Mouse (Mus musculus): ENCODE measurements around the gene Rmnd1. TPM values are rescaled to one million over a fixed set of nuclear protein-coding genes. Genes with fewer than 3 reads are reported as not detected.

The Rmnd1 gene
- 46.0 and 46.3 TPM in 2 replicates for polyA plus RNA-seq (2014; fragmentation: Nextera tagmentation; extraction: Ambion mirVana)

DNA sequence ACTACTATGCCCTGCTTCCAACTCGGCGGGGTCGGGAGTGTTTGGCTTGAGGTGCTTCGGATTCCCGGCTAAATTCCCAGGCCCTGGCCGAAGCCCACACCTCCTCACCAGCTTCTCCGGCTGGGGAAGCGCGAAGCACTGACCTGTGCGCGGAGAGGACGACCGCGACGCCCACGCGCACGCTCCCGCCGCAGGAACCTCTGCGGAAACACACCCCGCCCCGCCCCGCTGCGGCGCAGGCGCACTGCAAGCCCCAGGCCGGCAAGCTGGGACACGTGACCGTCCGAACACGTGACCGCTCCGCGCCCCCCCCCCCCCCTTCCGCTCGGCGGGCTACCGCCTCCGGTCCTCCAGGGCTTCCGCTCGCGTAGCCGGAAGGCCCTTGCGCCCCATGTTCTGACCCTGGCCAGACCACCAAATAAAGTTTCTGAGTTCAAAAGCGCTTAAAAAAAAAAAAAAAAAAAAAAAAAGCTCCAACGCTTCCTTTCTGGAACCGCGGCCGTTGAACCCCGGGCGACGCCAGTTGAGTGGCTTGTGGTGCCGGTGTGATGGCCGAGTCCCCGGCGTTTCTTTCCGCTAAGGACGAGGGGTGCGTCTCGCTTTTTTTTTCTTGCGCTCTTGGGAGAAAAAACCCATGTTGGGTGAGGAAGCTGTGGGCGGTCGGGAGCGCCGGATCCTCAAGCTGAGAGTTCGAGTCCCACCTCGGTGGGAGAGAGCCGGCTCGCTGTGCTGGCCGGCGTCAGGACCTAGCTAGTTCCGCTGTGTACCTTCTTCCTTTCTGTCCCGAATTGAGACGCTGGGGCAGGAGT is at the start of gene Rmnd1, which contains the start of gene Armt1:
TSS of gene Rmnd1 (minus strand) at position 266 of the 809 bp plus-strand sequence.
TSS of gene Armt1 (plus strand) at position 345 of the 809 bp plus-strand sequence.
- Histone ChIP-seq H3K4me2 (peak within 1 kb of the TSS; percentile 71), H3K36me3 (ENCODE audit: insufficient read depth) (peaks cover 16% of the 10 kb centered on the region; the same call in 1 of the 2 replicates), H3K4me1 (ENCODE audit: insufficient read depth) (no peaks in the 10 kb centered on the region), H3K27ac (ENCODE audit: low read depth) (peak within 1 kb of the TSS; percentile 94), H3K27me3 (ENCODE audit: insufficient read depth, low read length) (no peaks in the 10 kb centered on the region), H3K4me3 (ENCODE audit: low read depth, low read length) (peak within 1 kb of the TSS; percentile 73), H3K9me3 (ENCODE audit: low read depth, low read length) (no peaks in the 10 kb centered on the region), H3K9ac (peak within 1 kb of the TSS; percentile 80)
- peak; percentile 96 for ATAC-seq (ENCODE audit: insufficient read depth)
- WGBS: under 1% methylated on average over 72 of the region's 75 CpGs
- DNase-seq: peak; percentile 96
- TF ChIP-seq CTCF (IDR thresholded peaks at IDR 0.05; ENCODE audit: low read depth): no peak

GRCm38 (mm10) chr10:4481695-4482094 is 49.5 kb upstream of the Rmnd1 start:
- Histone ChIP-seq H3K27ac (ENCODE audit: low read depth) (no peak overlapping the region), H3K4me1 (ENCODE audit: insufficient read depth) (0 out of 2 replicates have a peak, but pooled peaks cover 5% of the 10 kb centered on the region), H3K9ac (no peak overlapping the region), H3K9me3 (ENCODE audit: low read depth, low read length) (no peaks in the 10 kb centered on the region), H3K4me3 (ENCODE audit: low read depth, low read length) (no peak overlapping the region), H3K36me3 (ENCODE audit: insufficient read depth) (no peaks in the 10 kb centered on the region), H3K27me3 (ENCODE audit: insufficient read depth, low read length) (no peaks in the 10 kb centered on the region), H3K4me2 (no peak overlapping the region)
- DNase-seq (no peak), ATAC-seq (ENCODE audit: insufficient read depth) (no peak)
- no peak for TF ChIP-seq CTCF (IDR thresholded peaks at IDR 0.05; ENCODE audit: low read depth)
- 68% methylated on average over 8 of the region's 8 CpGs for WGBS

DNA sequence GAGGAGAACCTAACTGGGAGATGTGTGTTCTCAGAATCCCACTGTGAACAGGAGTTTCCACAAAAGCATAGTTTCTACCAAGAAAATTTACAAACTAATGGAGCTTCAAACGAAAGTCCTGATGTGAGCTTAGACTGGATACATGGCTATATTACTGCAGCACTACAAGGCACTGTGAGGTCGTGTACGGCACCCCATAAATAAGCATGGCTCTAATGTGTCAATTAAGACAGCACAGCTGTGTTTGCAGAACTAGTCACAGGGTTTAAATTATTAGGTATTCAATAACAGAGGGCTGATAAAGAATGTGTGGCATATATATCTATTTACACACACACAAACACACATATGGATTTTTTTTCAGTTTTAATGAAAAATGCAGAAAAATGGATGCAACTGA is 48.7 kb upstream of the Rmnd1 start:
- Histone ChIP-seq H3K27me3 (ENCODE audit: insufficient read depth, low read length) (no peaks in the 10 kb centered on the region), H3K4me1 (ENCODE audit: insufficient read depth) (0 out of 2 replicates have a peak, but pooled peaks cover 5% of the 10 kb centered on the region), H3K27ac (ENCODE audit: low read depth) (no peak overlapping the region), H3K4me3 (ENCODE audit: low read depth, low read length) (no peak overlapping the region), H3K9ac (no peak overlapping the region), H3K36me3 (ENCODE audit: insufficient read depth) (no peaks in the 10 kb centered on the region), H3K4me2 (no peak overlapping the region), H3K9me3 (ENCODE audit: low read depth, low read length) (no peaks in the 10 kb centered on the region)
- no peak for TF ChIP-seq CTCF (IDR thresholded peaks at IDR 0.05; ENCODE audit: low read depth)
- WGBS: 33% methylated on average over 3 of the region's 3 CpGs
- ATAC-seq (ENCODE audit: insufficient read depth) (peak; percentile 86), DNase-seq (peak; percentile 71)

GRCm38 (mm10) chr10:4476604-4477003 is 44.4 kb upstream of the Rmnd1 start:
- 75% methylated on average over 5 of the region's 5 CpGs for WGBS
- no peak for ATAC-seq (ENCODE audit: insufficient read depth)
- no peak overlapping the region for H3K4me3 ChIP-seq (ENCODE audit: low read depth, low read length)
- no peak for TF ChIP-seq CTCF (IDR thresholded peaks at IDR 0.05; ENCODE audit: low read depth)
- no peaks in the 10 kb centered on the region for H3K27me3 ChIP-seq (ENCODE audit: insufficient read depth, low read length)
- H3K4me2 ChIP-seq: no peak overlapping the region
- no peaks in the 10 kb centered on the region for H3K36me3 ChIP-seq (ENCODE audit: insufficient read depth)
- H3K27ac ChIP-seq (ENCODE audit: low read depth): no peak overlapping the region
- H3K4me1 ChIP-seq (ENCODE audit: insufficient read depth): 0 out of 2 replicates have a peak, but pooled peaks cover 5% of the 10 kb centered on the region
- H3K9ac ChIP-seq: no peak overlapping the region
- H3K9me3 ChIP-seq (ENCODE audit: low read depth, low read length): no peaks in the 10 kb centered on the region
- no peak for DNase-seq

DNA sequence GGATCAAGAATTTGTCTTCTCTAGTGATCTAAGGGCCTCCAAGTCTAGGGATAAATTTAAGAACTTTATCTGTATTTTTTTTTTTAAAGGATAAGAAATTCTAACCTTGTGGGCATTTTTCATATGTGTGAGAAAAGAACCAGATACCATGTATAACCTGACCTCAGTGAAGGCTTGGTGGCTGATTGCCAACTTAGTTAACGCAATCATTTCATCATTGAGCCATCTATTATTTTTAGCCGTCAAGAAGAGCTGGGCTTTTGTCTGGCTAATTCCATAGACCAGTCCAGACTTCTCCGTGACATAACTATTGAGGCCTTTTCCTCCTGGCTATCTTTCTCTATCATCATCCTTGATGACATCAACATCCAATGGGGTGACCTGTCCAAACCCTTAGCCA is 43.2 kb upstream of the Rmnd1 start:
- no peak for TF ChIP-seq CTCF (IDR thresholded peaks at IDR 0.05; ENCODE audit: low read depth)
- H3K27me3 ChIP-seq (ENCODE audit: insufficient read depth, low read length): no peaks in the 10 kb centered on the region
- no peak for DNase-seq
- no peak overlapping the region for H3K9ac ChIP-seq
- ATAC-seq (ENCODE audit: insufficient read depth): no peak
- no peak overlapping the region for H3K27ac ChIP-seq (ENCODE audit: low read depth)
- no peak overlapping the region for H3K4me3 ChIP-seq (ENCODE audit: low read depth, low read length)
- H3K4me1 ChIP-seq (ENCODE audit: insufficient read depth): no peaks in the 10 kb centered on the region
- no peak overlapping the region for H3K4me2 ChIP-seq
- 72% methylated on average over 3 of the region's 3 CpGs for WGBS
- no peaks in the 10 kb centered on the region for H3K9me3 ChIP-seq (ENCODE audit: low read depth, low read length)
- H3K36me3 ChIP-seq (ENCODE audit: insufficient read depth): no peaks in the 10 kb centered on the region

DNA sequence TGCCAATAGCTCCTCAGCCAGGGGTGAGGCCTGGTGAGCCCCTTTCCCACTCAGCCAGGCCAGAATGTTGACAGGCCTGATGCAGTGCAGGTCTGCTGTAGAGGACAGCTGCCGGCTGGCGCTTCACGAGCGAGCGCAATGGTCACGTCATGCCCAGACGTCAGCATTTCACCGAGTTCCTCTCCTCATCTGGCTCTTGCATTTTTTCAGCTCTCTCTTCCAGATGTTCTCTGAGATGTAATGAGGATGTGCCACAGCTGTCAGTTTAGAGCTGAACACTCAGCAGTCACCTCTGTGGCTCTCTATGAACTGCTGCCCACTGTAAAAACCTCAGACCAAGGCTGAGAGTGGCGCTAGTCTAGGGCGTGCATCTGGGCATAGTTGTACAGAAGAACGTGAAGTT is 41.4 kb upstream of the Rmnd1 start:
- H3K27me3 ChIP-seq (ENCODE audit: insufficient read depth, low read length): no peaks in the 10 kb centered on the region
- no peak overlapping the region for H3K9ac ChIP-seq
- peak overlapping the region; percentile 32 for H3K4me2 ChIP-seq
- peak overlapping the region; percentile 58 for H3K27ac ChIP-seq (ENCODE audit: low read depth)
- no peaks in the 10 kb centered on the region for H3K9me3 ChIP-seq (ENCODE audit: low read depth, low read length)
- TF ChIP-seq CTCF (IDR thresholded peaks at IDR 0.05; ENCODE audit: low read depth): no peak
- peak; percentile 98 for ATAC-seq (ENCODE audit: insufficient read depth)
- WGBS: 40% methylated on average over 11 of the region's 11 CpGs
- H3K4me3 ChIP-seq (ENCODE audit: low read depth, low read length): no peak overlapping the region
- no peaks in the 10 kb centered on the region for H3K4me1 ChIP-seq (ENCODE audit: insufficient read depth)
- no peaks in the 10 kb centered on the region for H3K36me3 ChIP-seq (ENCODE audit: insufficient read depth)
- peak; percentile 83 for DNase-seq

GRCm38 (mm10) chr10:4469406-4469805 is 37.2 kb upstream of the Rmnd1 start:
- H3K9ac ChIP-seq: no peak overlapping the region
- TF ChIP-seq CTCF (IDR thresholded peaks at IDR 0.05; ENCODE audit: low read depth): no peak
- H3K4me3 ChIP-seq (ENCODE audit: low read depth, low read length): no peak overlapping the region
- DNase-seq (no peak), ATAC-seq (ENCODE audit: insufficient read depth) (no peak)
- H3K36me3 ChIP-seq (ENCODE audit: insufficient read depth): no peaks in the 10 kb centered on the region
- no peaks in the 10 kb centered on the region for H3K4me1 ChIP-seq (ENCODE audit: insufficient read depth)
- WGBS: 74% methylated on average over 3 of the region's 3 CpGs
- no peak overlapping the region for H3K4me2 ChIP-seq
- H3K27ac ChIP-seq (ENCODE audit: low read depth): no peak overlapping the region
- no peaks in the 10 kb centered on the region for H3K27me3 ChIP-seq (ENCODE audit: insufficient read depth, low read length)
- no peaks in the 10 kb centered on the region for H3K9me3 ChIP-seq (ENCODE audit: low read depth, low read length)
